Mouse (Mus musculus): Measurements from ENCODE around the gene Rpl14. TPM values are rescaled to one million over a fixed set of nuclear protein-coding genes. Genes with fewer than 3 reads are reported as not detected.

Rpl14 gene
- total and polyA plus RNA-seq, 2 experiments from 2014 or later = 146 to 355 TPM

DNA sequence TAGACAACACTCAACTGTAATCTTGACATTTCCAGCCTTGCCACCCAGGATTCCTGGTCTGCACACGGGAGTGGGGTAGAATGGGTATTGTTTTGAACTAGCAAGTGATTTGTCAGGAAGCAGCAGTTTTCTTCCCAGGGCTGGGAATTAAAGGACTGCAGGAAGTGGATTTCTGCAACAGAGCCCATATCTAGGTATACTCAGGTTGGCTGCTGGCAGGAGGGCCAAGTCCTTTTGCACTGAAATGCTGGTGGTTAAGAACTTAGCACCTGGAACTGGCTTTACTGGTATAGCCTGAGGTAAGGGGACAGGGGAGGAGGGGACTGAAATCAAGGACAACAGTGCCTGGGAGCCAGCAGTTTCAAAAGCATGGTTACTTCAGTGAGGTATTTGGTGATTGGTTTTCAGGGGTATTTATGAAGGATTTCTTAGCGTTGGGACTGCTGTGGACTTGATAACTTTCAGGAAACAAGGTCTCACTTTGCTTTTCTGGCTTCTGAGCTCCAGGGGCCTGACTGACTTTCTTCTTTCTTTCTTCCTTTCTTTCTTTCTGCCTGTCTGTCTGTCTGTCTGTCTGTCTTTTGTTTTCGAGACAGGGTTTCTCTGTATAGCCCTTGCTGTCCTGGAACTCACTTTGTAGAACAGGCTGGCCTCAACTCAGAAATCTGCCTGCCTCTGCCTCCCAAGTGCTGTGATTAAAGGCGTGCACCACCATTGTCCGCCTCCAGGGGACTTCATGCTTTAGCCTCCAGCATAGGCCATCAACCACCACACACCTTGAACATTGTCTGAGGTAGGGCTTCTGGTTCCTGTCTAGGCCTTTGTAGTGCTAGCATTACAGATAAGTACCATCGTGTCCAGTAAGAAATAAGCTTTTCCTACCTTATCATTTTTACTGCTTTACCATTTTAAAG, 4.8 kb downstream of the Rpl14 start:
- H3K9me3 ChIP-seq (replicated peaks; ENCODE audit: control insufficient read depth, low read length) = no peaks in the 10 kb centered on the region
- no peaks in the 10 kb centered on the region for H3K27me3 ChIP-seq (ENCODE audit: control insufficient read depth, insufficient read depth, low read length)
- peaks cover 13% of the 10 kb centered on the region; the same call in 1 of the 2 replicates for H3K4me1 ChIP-seq (ENCODE audit: control insufficient read depth, insufficient read depth)
- H3K4me2 ChIP-seq (ENCODE audit: low read depth, low read length) = no peak overlapping the region
- WGBS = 56% methylated on average over 6 of the region's 6 CpGs
- no peak overlapping the region for H3K27ac ChIP-seq (ENCODE audit: low read depth)
- DNase-seq (ENCODE audit: low spot score) (no peak), ATAC-seq (ENCODE audit: insufficient read depth, low read depth) (no peak)
- H3K36me3 ChIP-seq (replicated peaks; ENCODE audit: control insufficient read depth, insufficient read depth, low read length) = peaks cover 33% of the 10 kb centered on the region
- no peak overlapping the region for H3K9ac ChIP-seq (replicated peaks; ENCODE audit: low read depth, low read length)
- H3K4me3 ChIP-seq (ENCODE audit: low read depth, low read length) = no peak overlapping the region
- TF ChIP-seq EP300 (IDR thresholded peaks at IDR 0.05; ENCODE audit: low read depth) (no peak), CTCF (IDR thresholded peaks at IDR 0.05; ENCODE audit: low read depth) (no peak)

DNA sequence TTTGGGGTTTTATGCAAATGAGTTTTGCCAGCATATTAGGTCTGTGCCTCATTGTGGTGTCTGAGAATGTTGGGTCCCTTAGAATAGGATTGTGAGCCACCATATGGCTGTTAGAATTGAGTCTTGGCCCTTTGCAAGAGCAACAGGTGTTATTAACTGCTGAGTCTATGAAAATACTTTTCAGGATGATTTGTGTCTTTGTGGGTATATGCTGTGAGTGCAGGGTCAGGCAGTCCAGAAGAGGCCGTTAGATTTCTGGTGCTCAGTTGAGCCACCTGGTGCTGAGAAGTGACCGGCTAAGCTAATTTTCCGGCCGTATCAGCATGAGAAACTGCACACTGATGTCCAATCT, 5.4 kb downstream of the Rpl14 start:
- DNase-seq (ENCODE audit: low spot score) (no peak), ATAC-seq (ENCODE audit: insufficient read depth, low read depth) (no peak)
- Histone ChIP-seq H3K27ac (ENCODE audit: low read depth) (no peak overlapping the region), H3K9me3 (replicated peaks; ENCODE audit: control insufficient read depth, low read length) (no peaks in the 10 kb centered on the region), H3K9ac (replicated peaks; ENCODE audit: low read depth, low read length) (no peak overlapping the region), H3K36me3 (replicated peaks; ENCODE audit: control insufficient read depth, insufficient read depth, low read length) (peaks cover 33% of the 10 kb centered on the region), H3K4me3 (ENCODE audit: low read depth, low read length) (peak overlapping the region; percentile 72), H3K27me3 (ENCODE audit: control insufficient read depth, insufficient read depth, low read length) (no peaks in the 10 kb centered on the region), H3K4me1 (ENCODE audit: control insufficient read depth, insufficient read depth) (peaks cover 12% of the 10 kb centered on the region; the same call in 1 of the 2 replicates), H3K4me2 (ENCODE audit: low read depth, low read length) (peak overlapping the region; percentile 71)
- WGBS = 3% methylated on average over 4 of the region's 4 CpGs
- TF ChIP-seq EP300 (IDR thresholded peaks at IDR 0.05; ENCODE audit: low read depth) (no peak), CTCF (IDR thresholded peaks at IDR 0.05; ENCODE audit: low read depth) (no peak)

DNA sequence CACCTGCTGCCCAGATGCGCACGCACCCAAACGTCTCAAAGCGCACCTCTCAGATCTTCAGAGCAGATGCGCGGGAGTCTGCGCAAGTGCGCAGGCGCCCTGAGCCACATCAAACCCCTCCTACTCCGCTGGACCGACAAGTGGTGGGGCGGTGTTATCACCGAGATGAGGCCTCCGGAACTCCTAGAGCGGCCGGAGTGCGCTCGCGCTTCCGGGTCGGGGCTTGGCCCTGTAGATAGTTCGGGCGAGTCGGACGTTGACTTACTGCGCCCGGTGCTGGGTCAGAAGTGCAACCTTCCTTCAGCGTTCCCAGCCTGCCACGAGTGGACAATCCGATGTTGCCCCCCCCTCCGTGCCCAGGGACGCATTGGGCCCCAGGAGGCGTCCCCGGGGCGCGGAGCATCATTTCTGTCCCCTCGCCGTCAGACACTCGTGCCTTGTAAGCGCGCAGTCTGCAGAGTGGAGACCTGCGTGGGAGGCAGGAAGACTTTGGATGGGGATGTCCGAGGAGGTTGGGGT, 5.9 kb downstream of the Rpl14 start:
- DNase-seq (ENCODE audit: low spot score) (peak; percentile 92), ATAC-seq (ENCODE audit: insufficient read depth, low read depth) (peak; percentile 96)
- Histone ChIP-seq H3K4me3 (ENCODE audit: low read depth, low read length) (peak overlapping the region; percentile 72), H3K9me3 (replicated peaks; ENCODE audit: control insufficient read depth, low read length) (no peaks in the 10 kb centered on the region), H3K36me3 (replicated peaks; ENCODE audit: control insufficient read depth, insufficient read depth, low read length) (peaks cover 33% of the 10 kb centered on the region), H3K4me1 (ENCODE audit: control insufficient read depth, insufficient read depth) (peaks cover 11% of the 10 kb centered on the region; the same call in 1 of the 2 replicates), H3K9ac (replicated peaks; ENCODE audit: low read depth, low read length) (peak overlapping the region; percentile 67), H3K27me3 (ENCODE audit: control insufficient read depth, insufficient read depth, low read length) (no peaks in the 10 kb centered on the region), H3K4me2 (ENCODE audit: low read depth, low read length) (peak overlapping the region; percentile 71), H3K27ac (ENCODE audit: low read depth) (peak overlapping the region; percentile 64)
- WGBS = under 1% methylated on average over 43 of the region's 43 CpGs
- TF ChIP-seq EP300 (IDR thresholded peaks at IDR 0.05; ENCODE audit: low read depth) (0 out of 2 replicates have a peak, but pooled peaks have one; percentile 18), CTCF (IDR thresholded peaks at IDR 0.05; ENCODE audit: low read depth) (no peak)

DNA sequence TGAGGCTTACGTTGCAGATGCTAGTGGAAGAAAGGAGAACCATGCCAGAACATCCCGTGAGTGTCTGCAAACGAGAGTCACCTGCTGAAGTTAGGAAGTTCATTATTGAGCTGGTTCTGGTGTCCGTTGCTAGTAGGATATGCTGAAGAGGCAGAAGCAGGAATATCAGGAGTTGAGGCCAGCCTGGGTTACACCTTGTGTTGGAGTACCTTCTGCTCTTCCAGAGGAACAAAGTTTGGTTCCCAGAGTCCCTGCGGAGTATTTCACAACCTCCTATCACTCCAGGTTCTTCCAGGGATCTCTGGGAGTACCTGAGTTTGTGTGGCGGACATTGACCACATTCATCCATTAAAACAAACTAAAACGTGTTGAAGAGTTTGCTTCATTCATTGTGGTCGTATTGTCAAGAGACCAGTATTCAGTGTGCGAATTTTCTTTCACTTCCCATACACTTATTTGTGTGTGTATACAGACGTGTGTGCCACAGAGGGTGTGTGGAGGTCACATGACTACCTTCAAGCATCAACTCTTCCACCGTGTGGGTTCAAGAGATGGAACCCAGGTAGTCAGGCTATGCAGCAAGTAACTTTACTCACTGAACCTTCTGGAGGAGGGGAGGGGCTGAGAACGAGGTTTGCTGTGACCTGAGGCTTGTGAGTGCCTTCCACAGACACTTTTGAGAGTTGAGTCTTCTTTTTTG, 6.6 kb downstream of the Rpl14 start:
- H3K27ac ChIP-seq (ENCODE audit: low read depth) = peak overlapping the region; percentile 64
- TF ChIP-seq CTCF (IDR thresholded peaks at IDR 0.05; ENCODE audit: low read depth) = no peak
- TF ChIP-seq EP300 (IDR thresholded peaks at IDR 0.05; ENCODE audit: low read depth) = no peak
- no peak for DNase-seq (ENCODE audit: low spot score)
- no peaks in the 10 kb centered on the region for H3K9me3 ChIP-seq (replicated peaks; ENCODE audit: control insufficient read depth, low read length)
- peaks cover 30% of the 10 kb centered on the region for H3K36me3 ChIP-seq (replicated peaks; ENCODE audit: control insufficient read depth, insufficient read depth, low read length)
- no peaks in the 10 kb centered on the region for H3K27me3 ChIP-seq (ENCODE audit: control insufficient read depth, insufficient read depth, low read length)
- peak overlapping the region; percentile 71 for H3K4me2 ChIP-seq (ENCODE audit: low read depth, low read length)
- peak overlapping the region; percentile 72 for H3K4me3 ChIP-seq (ENCODE audit: low read depth, low read length)
- 44% methylated on average over 12 of the region's 12 CpGs for WGBS
- no peak for ATAC-seq (ENCODE audit: insufficient read depth, low read depth)
- H3K9ac ChIP-seq (replicated peaks; ENCODE audit: low read depth, low read length) = peak overlapping the region; percentile 67
- H3K4me1 ChIP-seq (ENCODE audit: control insufficient read depth, insufficient read depth) = 0 out of 2 replicates have a peak, but pooled peaks cover 7% of the 10 kb centered on the region

DNA sequence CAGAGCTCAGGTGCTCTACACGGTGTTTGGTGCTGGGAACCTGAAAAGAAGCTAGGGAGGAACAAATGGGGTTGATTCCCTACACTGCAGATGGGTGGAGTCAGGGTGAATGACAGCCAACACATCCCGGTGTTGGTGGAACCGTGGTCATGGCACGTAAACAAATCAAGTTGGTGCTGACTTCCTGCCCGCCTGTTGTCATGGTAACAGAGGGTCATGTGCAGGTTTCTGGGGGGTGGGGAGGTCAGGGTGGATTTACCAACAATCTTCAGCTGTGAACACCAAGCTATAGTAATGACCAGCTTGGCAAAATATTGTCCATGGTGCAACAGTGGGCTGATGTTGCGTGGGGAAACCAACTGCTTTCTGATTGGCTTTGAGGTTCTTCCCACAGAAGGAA, 7.5 kb downstream of the Rpl14 start:
- TF ChIP-seq EP300 (IDR thresholded peaks at IDR 0.05; ENCODE audit: low read depth) = no peak
- no peaks in the 10 kb centered on the region for H3K27me3 ChIP-seq (ENCODE audit: control insufficient read depth, insufficient read depth, low read length)
- H3K27ac ChIP-seq (ENCODE audit: low read depth) = no peak overlapping the region
- H3K4me1 ChIP-seq (ENCODE audit: control insufficient read depth, insufficient read depth) = 0 out of 2 replicates have a peak, but pooled peaks cover 7% of the 10 kb centered on the region
- DNase-seq (ENCODE audit: low spot score) (no peak), ATAC-seq (ENCODE audit: insufficient read depth, low read depth) (no peak)
- H3K36me3 ChIP-seq (replicated peaks; ENCODE audit: control insufficient read depth, insufficient read depth, low read length) = peaks cover 22% of the 10 kb centered on the region
- H3K4me3 ChIP-seq (ENCODE audit: low read depth, low read length) = no peak overlapping the region
- H3K4me2 ChIP-seq (ENCODE audit: low read depth, low read length) = no peak overlapping the region
- H3K9ac ChIP-seq (replicated peaks; ENCODE audit: low read depth, low read length) = no peak overlapping the region
- 51% methylated on average over 6 of the region's 6 CpGs for WGBS
- H3K9me3 ChIP-seq (replicated peaks; ENCODE audit: control insufficient read depth, low read length) = no peaks in the 10 kb centered on the region
